Mouse (Mus musculus) embryonic facial prominence, embryonic 14.5 days (tissue): ENCODE measurements around the gene Etl4. TPM values are rescaled to one million over a fixed set of nuclear protein-coding genes. Genes with fewer than 3 reads are reported as not detected.

Source experiments
- ATAC-seq: fragments of 200-750 bp; cut with Nextera tagmentation; 2 replicates; pipeline ENCODE4 v1.8.0; 2017; ENCODE audit warnings: low read depth, moderate number of reproducible peaks, moderate TSS enrichment
- DNase-seq: peaks from one replicate; pipeline ENCODE4 v3.0.0-alpha.2; 2015; ENCODE audit warnings: low spot score
- H3K27ac ChIP-seq: fragments of 300-500 bp; sonication (generic); replicated peaks from 2 replicates; pipeline ENCODE4 v1.5.1; 2014; ENCODE audit warnings: low read depth, mild to moderate bottlenecking, low read length, moderate library complexity
- H3K27me3 ChIP-seq: fragments of 300-500 bp; sonication (generic); replicated peaks from 2 replicates; pipeline ENCODE4 v1.6.1; 2014; ENCODE audit warnings: low read length; ENCODE audit not compliant: control insufficient read depth, insufficient read depth
- H3K36me3 ChIP-seq: fragments of 300-500 bp; sonication (generic); 2 replicates; pipeline ENCODE4 v1.6.1; 2014; ENCODE audit warnings: low read length, mixed read lengths; ENCODE audit not compliant: control insufficient read depth, insufficient read depth
- H3K4me1 ChIP-seq: fragments of 300-500 bp; sonication (generic); 2 replicates; pipeline ENCODE4 v1.6.1; 2014; ENCODE audit warnings: antibody characterized with exemption, low read length; ENCODE audit not compliant: control insufficient read depth, insufficient read depth
- H3K4me2 ChIP-seq: fragments of 300-500 bp; sonication (generic); 2 replicates; pipeline ENCODE4 v1.6.1; 2014; ENCODE audit warnings: low read depth, mild to moderate bottlenecking, low read length, moderate library complexity, mixed read lengths
- H3K4me3 ChIP-seq: fragments of 300-500 bp; sonication (generic); 2 replicates; pipeline ENCODE4 v1.5.1; 2014; ENCODE audit warnings: low read depth, mild to moderate bottlenecking, low read length
- H3K9ac ChIP-seq: fragments of 300-500 bp; sonication (generic); 2 replicates; pipeline ENCODE4 v1.6.1; 2014; ENCODE audit warnings: low read depth, mild to moderate bottlenecking, low read length, moderate library complexity, mixed read lengths
- H3K9me3 ChIP-seq: fragments of 300-500 bp; sonication (generic); 2 replicates; pipeline ENCODE4 v1.6.1; 2016; ENCODE audit warnings: low read length; ENCODE audit not compliant: control insufficient read depth
- WGBS: fragments of 180-500 bp; shearing (Covaris S2); extraction: QIAGEN DNeasy Blood & Tissue Kit; methylation state at CpG from one replicate; pipeline ENCODE4 v1.1.7; 2014; 5-methylcytosine and 5-hydroxymethylcytosine counted together
- polyA plus RNA-seq: library from polyadenylated mRNA; unstranded; fragments of >200 nt; fragmentation: Nextera tagmentation; extraction: Ambion mirVana; gene quantifications from 2 replicates; pipeline ENCODE4 v1.2.1, GENCODE M21; 2014

Etl4 gene
- polyA plus RNA-seq, 1 experiment from 2014 or later: 39.2 TPM

DNA sequence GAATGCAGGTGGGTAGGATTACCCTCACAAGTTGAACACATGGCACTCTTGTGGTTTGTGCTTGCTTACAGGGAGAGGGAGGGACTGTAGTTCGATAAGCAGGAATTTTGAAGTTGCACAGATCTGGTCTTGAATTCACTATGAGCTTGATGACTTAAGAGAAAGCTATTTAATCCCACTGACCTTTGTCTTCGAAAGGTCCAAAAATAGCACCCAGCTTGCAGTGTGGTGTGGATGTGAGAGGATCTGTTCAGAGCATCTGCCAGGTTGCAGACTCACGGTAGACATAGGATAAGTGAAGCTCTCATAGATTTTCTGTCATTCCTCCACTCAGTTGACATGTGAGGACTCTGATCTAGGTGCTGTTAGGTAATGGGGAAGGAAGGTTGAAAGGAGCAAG is 670.8 kb downstream of the Etl4 start:
- H3K4me2 ChIP-seq: no peak overlapping the region
- DNase-seq (no peak), ATAC-seq (no peak)
- no peak overlapping the region for H3K27ac ChIP-seq
- no peak overlapping the region for H3K4me3 ChIP-seq
- H3K27me3 ChIP-seq: no peaks in the 10 kb centered on the region
- H3K9ac ChIP-seq: no peak overlapping the region
- WGBS: 63% methylated on average over 3 of the region's 3 CpGs
- H3K4me1 ChIP-seq: 0 out of 2 replicates have a peak, but pooled peaks cover 3% of the 10 kb centered on the region
- H3K9me3 ChIP-seq: no peaks in the 10 kb centered on the region
- H3K36me3 ChIP-seq: no peaks in the 10 kb centered on the region

DNA sequence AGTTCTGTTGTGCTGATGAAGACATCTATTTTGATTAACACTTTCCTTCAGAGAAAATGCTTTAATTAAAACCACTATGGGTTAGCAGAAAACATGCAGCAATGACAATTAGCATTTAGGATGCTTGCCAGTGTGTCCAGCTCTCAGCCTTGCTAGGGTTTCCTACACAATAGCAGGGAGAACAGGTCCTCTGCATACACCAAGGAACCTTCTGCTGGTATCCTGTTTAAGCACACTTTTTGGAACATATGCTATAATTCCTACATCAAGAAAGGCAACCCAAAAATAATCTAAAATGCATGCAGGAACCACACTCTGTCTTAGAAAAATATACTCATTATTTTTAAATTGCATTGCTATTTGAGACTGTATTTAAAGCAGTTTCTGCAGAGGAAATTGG is 673.5 kb downstream of the Etl4 start:
- DNase-seq: no peak
- Histone ChIP-seq H3K9ac (no peak overlapping the region), H3K4me1 (0 out of 2 replicates have a peak, but pooled peaks cover 3% of the 10 kb centered on the region), H3K36me3 (0 out of 2 replicates have a peak, but pooled peaks cover 4% of the 10 kb centered on the region), H3K9me3 (peaks cover 5% of the 10 kb centered on the region; the same call in 1 of the 2 replicates), H3K27ac (no peak overlapping the region), H3K27me3 (no peaks in the 10 kb centered on the region), H3K4me2 (no peak overlapping the region), H3K4me3 (no peak overlapping the region)
- no peak for ATAC-seq

DNA sequence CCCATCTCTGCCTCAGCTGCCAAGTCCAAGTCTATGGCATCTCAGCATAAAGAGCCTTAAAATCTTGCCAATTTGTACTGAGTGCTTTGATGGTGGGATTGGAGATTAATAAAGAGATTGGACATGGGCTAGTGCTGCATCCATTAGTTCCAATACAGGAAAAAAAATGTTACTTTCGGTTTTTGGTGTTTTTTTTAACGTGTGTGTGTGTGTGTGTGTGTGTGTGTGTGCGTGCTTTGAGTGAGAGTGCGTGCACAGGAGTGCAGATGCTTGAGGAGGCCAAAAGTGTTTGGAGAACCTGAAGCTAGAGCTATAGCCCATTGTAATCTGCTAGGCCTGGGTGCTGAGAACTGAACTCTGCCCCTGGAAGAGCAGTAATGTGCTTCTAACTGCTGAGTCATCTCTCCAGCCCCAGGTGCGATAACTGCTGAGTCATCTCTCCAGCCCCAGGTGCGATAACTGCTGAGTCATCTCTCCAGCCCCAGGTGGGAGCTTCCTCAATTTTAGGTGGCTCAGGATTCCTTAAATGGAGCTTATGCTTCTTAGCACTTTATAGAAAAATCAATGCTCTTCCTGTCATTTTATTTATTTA is 674.1 kb downstream of the Etl4 start:
- Histone ChIP-seq H3K27ac (no peak overlapping the region), H3K9ac (no peak overlapping the region), H3K4me1 (0 out of 2 replicates have a peak, but pooled peaks cover 3% of the 10 kb centered on the region), H3K36me3 (0 out of 2 replicates have a peak, but pooled peaks cover 4% of the 10 kb centered on the region), H3K4me2 (no peak overlapping the region), H3K4me3 (no peak overlapping the region), H3K9me3 (peaks cover 5% of the 10 kb centered on the region; the same call in 1 of the 2 replicates), H3K27me3 (no peaks in the 10 kb centered on the region)
- no peak for DNase-seq
- 85% methylated on average over 6 of the region's 6 CpGs for WGBS
- ATAC-seq: no peak

DNA sequence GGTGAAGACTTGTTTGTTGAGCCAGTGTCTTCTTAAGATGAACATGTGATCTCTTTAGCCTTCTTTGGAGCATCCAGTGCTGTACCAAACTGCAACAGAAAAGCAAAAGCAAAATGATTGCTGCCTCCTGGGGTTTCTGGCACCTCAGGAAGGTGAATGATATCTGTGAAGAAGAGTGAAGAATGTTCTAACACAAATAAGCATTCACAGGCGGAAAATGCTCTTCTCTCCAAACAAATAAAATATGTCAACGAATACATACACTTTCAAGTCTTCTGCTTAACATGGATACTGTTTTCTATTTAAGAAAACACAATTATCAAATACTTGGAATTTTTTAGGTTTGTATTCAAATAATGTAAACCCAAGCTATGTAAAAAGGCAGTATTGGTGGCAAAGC is 678.3 kb downstream of the Etl4 start:
- H3K27ac ChIP-seq: no peak overlapping the region
- no peak for ATAC-seq
- no peak overlapping the region for H3K4me3 ChIP-seq
- no peaks in the 10 kb centered on the region for H3K27me3 ChIP-seq
- DNase-seq: no peak
- peaks cover 5% of the 10 kb centered on the region; the same call in 1 of the 2 replicates for H3K9me3 ChIP-seq
- 0 out of 2 replicates have a peak, but pooled peaks cover 4% of the 10 kb centered on the region for H3K36me3 ChIP-seq
- no peak overlapping the region for H3K4me2 ChIP-seq
- H3K9ac ChIP-seq: no peak overlapping the region
- 87% methylated on average over 2 of the region's 2 CpGs for WGBS
- H3K4me1 ChIP-seq: 0 out of 2 replicates have a peak, but pooled peaks cover 1% of the 10 kb centered on the region

- Histone ChIP-seq H3K9me3 (peaks cover 5% of the 10 kb centered on the region; the same call in 1 of the 2 replicates), H3K4me3 (no peak overlapping the region), H3K36me3 (0 out of 2 replicates have a peak, but pooled peaks cover 4% of the 10 kb centered on the region), H3K27me3 (no peaks in the 10 kb centered on the region), H3K4me2 (no peak overlapping the region), H3K27ac (no peak overlapping the region), H3K9ac (no peak overlapping the region), H3K4me1 (no peaks in the 10 kb centered on the region)
- ATAC-seq: no peak
- no peak for DNase-seq
These were observed 679.1 kb downstream of the Etl4 start for GRCm38 (mm10) chr2:20588631-20589030.

DNA sequence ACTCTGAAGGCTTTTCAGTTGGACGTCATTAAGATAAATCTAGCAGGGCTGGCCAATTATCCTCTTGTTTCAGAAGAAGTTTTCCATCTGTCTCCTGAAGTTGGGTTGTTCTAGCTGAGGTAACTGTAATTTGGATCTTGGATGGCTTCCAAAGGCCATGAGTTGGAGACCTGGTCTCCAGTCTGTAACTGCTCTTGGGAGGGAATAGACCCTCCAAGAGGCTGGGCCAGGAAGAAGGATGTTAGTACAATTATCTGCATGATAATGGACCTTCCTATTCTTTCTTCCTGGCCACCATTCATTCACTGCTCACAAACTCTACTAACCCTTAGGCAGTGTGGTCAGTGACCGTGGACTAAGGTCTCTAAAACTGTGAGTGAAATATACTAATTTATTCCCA is 684.5 kb downstream of the Etl4 start:
- no peak for DNase-seq
- no peak overlapping the region for H3K9ac ChIP-seq
- no peak overlapping the region for H3K4me3 ChIP-seq
- no peaks in the 10 kb centered on the region for H3K9me3 ChIP-seq
- no peak for ATAC-seq
- H3K27ac ChIP-seq: no peak overlapping the region
- no peaks in the 10 kb centered on the region for H3K27me3 ChIP-seq
- no peaks in the 10 kb centered on the region for H3K4me1 ChIP-seq
- no peak overlapping the region for H3K4me2 ChIP-seq
- WGBS: 76% methylated on average over 2 of the region's 2 CpGs
- no peaks in the 10 kb centered on the region for H3K36me3 ChIP-seq

GRCm38 (mm10) chr2:20595000-20595399 is 685.4 kb downstream of the Etl4 start:
- 64% methylated on average over 3 of the region's 3 CpGs for WGBS
- Histone ChIP-seq H3K27me3 (no peaks in the 10 kb centered on the region), H3K27ac (no peak overlapping the region), H3K4me2 (no peak overlapping the region), H3K9me3 (no peaks in the 10 kb centered on the region), H3K9ac (no peak overlapping the region), H3K36me3 (no peaks in the 10 kb centered on the region), H3K4me3 (no peak overlapping the region), H3K4me1 (no peaks in the 10 kb centered on the region)
- DNase-seq (no peak), ATAC-seq (no peak)

DNA sequence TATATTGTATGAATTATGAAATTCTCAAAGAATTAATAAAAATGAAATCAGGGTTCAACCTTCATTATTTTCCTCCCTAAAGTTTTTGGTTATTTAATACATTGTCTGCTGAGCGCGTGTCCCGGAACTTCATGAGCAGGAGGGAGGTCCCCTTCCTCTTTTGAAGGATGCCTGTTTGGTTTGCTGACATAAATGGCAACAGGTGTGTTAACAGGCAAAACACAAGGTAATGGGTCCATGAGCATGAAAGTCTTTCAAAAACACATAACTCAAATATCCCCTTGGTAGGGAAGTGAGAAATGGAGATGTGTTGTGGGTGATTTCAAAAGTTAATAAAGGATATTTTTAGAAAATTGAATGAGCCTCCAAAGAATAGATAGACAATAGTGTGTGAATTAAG is 687.0 kb downstream of the Etl4 start:
- no peak overlapping the region for H3K9ac ChIP-seq
- H3K4me2 ChIP-seq: no peak overlapping the region
- no peak overlapping the region for H3K4me3 ChIP-seq
- no peaks in the 10 kb centered on the region for H3K9me3 ChIP-seq
- 92% methylated on average over 3 of the region's 3 CpGs for WGBS
- ATAC-seq: no peak
- no peaks in the 10 kb centered on the region for H3K27me3 ChIP-seq
- H3K36me3 ChIP-seq: no peaks in the 10 kb centered on the region
- no peak overlapping the region for H3K27ac ChIP-seq
- no peak for DNase-seq
- H3K4me1 ChIP-seq: no peaks in the 10 kb centered on the region

DNA sequence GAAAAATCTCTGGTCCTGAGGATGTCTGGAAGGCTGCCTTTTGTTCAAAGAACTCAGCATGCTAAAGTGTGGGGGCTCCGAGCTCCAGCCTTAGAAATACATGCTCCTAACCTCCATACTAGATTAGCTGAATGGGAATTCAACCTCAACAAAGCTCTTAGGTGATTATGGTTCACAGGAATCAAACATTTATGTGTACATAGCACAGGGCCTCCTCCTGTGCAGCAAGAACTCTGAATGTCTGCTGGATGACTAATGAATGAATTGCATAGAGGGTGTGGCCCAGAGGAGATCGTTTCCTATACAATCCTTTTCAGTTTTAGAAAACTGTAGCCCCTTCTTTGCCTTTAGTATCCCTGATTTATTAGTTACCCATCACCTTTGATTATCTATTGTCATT is 687.6 kb downstream of the Etl4 start:
- ATAC-seq (no peak), DNase-seq (no peak)
- no peaks in the 10 kb centered on the region for H3K36me3 ChIP-seq
- WGBS: 63% methylated on average over 2 of the region's 2 CpGs
- no peak overlapping the region for H3K27ac ChIP-seq
- no peaks in the 10 kb centered on the region for H3K9me3 ChIP-seq
- H3K4me2 ChIP-seq: no peak overlapping the region
- H3K4me3 ChIP-seq: no peak overlapping the region
- H3K27me3 ChIP-seq: no peaks in the 10 kb centered on the region
- H3K4me1 ChIP-seq: no peaks in the 10 kb centered on the region
- H3K9ac ChIP-seq: no peak overlapping the region
